Mouse (Mus musculus) adipocyte (in vitro differentiated cells): ENCODE data around the gene Cabp1.
"Not testable (repeated sequence)": the region's sequence is repeated elsewhere in the genome, so short reads cannot be mapped to it uniquely, and the experiment has no call there.

Experiments used
- DNase-seq: peaks from one replicate; pipeline ENCODE4 v3.0.0-alpha.2; 2016; ENCODE audit warnings: low spot score

The Cabp1 gene

DNA sequence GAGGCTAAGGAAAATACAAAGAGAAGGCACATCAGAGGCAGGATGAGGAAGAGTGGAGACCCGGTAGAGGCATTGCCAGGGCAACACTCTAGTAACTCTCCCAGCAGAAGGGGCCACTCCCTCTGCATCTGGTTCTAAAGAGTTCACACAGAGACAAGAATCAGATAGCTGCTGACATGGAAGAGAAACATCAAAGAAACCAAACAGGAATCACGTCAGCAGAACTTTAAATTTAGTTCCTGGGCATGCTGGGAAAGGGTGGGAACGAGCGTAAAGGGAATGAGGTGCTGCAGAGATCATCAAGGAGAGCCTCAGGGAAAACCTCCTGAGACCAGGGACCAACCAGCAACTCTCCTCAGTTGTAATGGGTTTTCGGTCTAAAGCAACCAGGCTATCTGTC, 43.2 kb downstream of the Cabp1 start:
- no peak for DNase-seq

DNA sequence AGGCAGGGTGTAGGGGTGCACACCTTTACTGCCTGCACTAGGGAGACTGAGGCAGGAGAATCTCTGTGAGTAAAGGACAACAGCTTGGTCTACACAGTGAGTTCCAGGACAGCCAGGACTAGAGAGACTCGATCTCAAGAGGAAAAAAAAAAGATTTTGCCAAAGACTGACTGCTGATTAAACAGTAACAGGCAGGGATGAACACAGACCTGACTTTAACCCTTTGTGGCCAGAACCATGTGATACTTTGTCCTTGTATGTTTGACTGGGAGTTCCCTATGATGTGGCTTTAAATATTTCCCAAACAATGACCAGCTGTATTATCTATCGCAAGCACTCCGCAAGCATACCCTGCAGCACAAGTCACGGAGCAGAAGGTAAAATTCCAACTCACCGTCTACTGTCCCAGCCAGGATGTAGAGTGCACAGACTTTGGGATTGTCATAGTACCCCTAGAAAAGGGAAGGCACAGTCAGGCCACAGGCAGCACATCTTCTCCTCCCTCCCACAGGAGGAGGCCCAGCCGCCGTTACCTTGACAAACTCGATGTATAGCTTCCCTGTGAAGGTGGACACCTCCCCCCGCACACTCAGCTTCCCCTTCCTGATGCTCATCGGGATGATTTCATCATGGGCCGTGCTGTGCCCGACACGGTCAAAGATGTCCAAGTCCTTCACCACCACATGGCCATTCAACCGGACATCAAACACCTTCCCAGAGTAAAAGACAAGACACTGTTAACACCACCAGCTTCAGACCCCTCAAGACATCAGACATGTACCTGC, 44.3 kb downstream of the Cabp1 start:
- no peak for DNase-seq

DNA sequence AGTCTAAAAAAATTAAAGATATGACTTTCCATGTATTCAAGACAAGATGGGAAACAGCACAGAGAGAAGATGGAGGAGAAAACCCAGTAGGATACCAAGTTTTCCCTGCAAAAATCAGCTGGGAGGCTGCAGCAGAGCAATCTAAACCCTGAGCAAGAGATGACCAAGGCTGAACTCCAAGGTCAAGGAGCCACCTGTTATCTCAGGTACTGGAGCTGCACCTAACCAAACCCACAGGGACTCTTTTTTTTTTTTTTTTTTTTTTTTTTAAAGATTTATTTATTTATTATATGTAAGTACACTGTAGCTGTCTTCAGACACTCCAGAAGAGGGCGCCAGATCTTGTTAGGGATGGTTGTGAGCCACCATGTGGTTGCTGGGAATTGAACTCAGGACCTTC, 45.3 kb downstream of the Cabp1 start:
- DNase-seq = not testable (repeated sequence)

DNA sequence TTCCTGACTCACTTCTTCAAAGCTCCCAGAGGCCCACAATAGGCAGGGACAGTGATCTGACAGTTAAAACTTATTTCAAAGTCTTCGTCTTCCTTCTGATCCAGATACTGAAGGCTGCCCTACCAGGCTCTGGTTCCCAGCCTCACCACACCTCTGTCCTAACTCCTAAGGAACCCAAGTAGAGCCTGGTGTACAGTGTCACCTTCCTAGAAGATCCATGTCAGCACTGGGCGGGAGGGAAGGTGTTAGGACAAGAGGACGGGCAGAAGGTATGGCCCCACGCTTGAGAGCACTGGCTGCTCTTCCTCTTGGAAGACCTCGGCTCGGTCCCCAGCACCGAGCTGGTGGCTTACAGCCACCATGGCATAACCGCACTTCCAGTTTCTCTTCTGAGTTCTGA, 45.8 kb downstream of the Cabp1 start:
- no peak for DNase-seq

DNA sequence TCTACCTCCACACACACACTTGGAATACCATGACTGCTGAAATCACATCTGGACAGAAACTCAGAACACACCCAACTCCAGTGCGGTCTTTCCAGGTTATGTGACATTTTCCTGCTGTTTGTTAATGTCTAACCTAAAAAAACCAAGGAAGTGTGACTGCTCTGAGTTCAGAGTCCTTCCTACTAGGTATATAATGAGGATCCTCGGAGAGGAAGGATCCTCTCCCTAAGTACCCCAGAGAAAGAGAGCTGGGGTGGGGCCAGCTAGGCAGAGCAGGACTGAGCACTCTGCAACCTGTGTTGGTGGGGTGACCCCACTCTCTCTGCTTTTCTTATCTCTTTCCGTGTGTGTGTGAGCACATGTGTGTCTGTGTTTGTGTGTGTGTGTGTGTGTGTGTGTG, 46.8 kb downstream of the Cabp1 start:
- DNase-seq = no peak

DNA sequence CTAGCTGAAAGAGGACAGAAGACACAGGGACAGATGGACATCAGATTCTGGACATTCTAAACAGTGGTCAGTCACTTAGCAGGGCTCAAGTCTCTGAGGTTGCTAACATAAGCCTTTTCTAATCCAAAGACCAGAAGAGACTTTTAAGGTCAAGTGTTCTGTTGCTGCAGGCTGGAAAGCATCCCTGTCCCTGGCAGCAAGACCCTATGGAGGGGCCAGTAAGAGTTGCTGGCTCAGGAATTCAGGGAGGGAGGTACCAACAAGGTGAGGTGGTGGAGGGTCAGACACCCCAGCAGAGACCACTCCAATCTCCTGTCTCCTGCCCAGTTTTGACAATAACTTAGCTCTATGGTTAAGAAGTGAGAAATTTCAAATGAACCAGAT, 47.4 kb downstream of the Cabp1 start:
- no peak for DNase-seq

DNA sequence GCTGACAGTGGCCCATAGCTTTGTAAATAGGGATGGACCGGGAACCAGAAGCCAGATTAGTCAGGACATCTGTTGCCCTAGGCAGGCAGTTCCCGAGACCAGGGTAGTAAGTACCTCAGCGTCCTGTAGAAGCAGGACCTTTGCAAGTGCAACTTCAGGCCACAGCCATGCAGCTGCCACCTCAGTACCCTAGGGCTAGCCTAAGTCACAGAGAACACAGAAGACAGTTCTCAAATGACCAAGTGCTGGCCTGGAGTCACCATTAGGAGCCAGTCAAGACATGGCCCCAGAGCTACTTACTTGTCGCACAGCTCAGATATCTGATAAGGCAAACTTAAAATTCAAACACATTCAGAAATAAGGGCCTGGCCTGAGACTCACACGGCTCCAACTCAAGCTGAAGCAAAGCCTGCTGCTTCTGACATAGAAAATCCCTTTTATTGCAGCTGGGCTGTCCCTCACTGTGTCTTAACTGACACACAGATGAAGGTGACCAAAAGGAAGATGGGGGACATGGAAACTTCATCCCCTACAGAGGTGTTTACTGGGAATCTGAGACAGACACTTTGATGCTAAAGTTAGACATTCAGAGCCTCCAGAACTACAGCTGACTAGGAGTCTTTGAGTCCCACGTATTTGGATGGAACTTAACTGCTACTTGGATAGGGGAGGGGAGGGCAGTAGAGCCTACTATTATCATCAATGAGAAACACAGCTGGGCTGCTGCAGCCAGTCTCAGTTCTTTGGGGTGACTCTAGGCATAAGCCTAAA, 48.0 kb downstream of the Cabp1 start:
- no peak for DNase-seq

DNA sequence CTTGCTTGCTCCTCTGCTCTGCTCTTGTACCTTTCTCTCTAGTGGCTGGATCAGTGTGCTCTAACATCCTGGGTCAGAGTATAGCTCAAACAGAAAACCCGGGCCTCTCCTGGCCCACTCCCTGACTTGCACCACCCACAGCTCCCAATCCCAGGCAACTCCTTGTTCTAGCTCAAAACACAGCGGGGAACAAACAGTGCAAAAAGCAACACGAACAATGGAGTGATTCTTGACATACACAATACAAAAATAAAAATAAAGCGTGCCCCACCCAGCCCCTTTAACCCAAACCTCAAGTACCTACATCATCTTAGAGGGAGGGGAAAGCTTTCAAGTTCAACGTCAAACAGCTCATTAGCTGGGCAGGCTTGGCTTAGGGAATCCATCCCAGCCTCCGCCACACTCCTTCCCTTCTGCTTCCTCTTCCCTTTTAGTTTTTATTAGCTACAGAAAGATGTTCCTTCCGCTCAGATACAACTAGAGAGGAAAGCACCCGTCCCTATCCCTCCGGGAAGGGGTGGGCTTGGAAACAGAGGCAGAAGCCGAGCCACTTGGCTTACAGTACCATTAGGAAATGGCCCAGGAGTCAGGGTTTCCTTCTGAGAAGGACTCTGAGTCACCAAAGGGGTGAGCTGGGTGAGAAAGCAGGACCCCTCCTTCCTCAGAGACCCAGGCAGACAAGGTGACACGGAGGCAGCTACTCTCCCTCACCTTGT, 48.8 kb downstream of the Cabp1 start:
- no peak for DNase-seq

DNA sequence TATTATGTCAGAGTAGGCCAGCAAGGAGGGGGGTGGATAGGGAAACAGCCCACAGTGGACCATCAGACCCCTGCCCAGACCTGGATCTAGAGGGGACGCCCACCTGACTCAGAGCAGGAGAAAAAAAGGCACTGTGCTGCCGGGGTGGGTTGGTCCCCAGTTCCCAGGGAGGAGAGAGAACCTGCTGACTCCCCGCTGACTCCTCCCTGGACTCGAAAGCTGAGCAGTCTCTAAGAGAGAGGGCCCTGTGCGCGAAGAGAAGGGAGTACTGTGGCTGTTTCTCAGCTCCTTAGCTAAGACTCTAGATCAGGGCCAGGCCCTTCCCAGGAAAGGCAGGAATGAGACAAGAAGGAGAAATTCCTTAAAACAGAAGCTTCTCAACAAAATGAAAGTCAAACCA, 49.7 kb downstream of the Cabp1 start:
- no peak for DNase-seq

DNA sequence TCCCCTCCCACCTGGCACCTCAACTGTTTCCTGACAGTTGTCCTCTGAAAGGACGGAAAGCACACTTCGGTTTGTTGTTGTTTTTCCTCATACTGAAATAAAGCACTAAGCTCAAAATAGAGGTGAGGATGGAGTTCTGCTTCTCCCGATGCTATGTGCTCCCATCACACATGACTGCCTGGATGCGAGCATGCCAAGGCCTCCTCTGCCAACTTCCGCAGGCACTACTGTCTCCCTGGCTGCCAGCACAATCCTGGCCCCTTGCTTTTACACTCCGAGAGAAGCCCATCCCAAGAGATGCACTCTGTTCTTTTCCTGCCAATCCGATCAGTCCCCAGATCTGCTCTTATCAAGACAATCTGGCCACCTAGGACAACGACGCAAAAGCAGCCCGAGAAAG, 50.6 kb downstream of the Cabp1 start:
- no peak for DNase-seq

DNA sequence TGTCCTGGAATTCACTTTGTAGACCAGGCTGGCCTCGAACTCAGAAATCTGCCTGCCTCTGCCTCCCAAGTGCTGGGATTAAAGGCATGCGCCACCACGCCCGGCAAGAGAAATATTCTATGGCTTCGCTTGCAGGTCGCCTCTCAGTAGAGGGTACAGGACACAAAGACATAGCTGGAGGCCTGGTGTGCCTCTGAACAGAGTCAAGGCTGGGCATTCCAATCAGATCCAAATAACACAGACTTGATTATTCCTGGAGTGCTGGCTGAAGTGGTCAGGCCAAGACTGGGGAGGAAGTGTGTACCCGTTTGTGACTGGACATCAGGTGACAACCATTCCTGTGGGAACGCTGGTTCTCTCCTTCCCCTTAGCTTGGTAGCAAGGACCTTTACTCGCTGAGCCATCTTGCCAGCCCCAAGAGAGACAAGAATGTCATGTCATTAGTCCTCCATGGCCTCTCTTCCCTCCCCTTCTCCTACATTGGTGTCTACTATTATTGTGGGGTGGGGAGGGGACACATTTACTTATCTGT, 51.9 kb downstream of the Cabp1 start:
- DNase-seq = no peak

DNA sequence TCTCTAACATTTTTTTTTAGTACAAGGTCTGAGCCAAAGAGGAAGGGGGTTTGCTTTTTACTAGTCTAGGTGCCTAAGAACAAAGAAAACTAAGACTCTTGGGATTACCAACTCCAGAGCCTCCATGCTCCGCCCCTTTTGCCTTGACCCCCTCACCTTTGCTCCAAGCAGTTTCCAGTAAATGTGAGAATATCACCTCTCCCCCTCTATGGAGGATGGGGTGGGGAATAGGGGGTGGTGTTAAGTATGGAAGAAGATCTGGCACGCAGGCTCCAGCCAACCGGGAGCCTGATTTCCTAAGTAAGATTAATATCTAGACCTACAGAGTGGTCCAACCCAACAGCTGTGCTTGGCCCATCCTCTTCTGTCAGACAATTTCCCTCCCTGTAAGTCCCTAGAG, 53.5 kb downstream of the Cabp1 start:
- no peak for DNase-seq

DNA sequence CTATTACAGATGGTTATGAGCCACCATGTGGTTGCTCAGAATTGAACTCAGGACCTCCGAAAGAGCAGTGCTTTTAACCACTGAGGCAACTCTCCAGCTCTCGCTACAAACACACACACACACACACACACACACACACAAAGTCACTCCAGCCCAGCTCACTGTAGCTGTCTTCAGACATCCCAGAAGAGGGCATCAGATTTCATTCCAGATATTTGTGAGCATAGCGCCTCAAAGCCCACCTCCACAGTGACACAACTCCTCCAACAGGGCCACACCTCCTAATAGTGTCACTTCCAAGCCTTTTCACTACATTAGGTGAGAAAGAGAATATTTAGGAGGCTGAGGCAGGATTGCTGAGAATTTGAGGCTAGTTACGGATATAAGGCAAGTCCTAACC, 55.1 kb downstream of the Cabp1 start:
- no peak for DNase-seq

DNA sequence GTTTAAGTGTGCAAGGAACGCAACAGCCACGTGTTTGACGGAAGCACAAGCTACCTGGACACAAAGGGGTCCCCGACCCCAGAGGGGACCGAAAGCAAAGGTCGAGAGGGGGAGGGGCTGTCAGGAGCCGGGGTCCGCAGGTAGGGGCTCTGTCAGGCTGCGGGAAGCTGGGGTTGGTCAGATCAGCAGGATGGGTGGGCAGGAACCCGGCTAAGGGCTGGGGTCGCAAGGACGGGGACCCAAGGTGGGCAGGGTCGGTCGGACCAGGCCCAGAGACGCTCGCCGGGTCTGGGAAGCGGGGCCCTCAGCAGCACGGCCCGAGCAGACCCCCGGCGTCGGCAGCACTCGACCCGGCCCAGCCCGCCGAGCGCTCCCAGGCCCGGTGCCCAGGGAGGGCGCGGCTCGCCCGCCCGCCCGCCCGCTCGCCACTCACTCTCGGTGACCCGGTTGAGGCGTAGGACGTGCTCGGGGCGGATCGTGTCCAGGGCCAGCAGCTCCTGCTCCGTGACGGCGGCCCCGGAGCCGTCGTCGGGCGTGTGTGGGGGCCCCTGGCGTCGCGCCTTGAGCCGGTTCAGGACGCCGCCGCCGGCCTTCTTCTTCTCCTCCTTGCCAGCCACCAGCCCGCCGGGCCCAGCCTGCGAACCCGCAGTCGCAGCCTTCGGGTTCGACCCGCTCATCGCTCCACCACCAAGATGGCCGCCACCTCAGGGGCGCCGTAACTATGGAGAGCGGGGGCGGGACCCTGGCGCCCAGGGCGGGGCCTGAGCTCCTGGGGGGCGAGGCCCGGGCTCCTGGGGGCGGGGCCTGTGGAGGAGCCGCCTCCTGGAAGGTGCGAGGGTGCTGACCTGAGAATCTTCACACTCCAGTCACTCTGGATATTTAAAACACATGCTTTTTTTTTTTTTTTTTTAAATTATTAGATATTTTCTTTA, 59.7 kb downstream of the Cabp1 start, which contains the start of gene Unc119b:
TSS of gene Unc119b (minus strand) at position 742 of the 932 bp plus-strand sequence.
- DNase-seq = peak; percentile 93

DNA sequence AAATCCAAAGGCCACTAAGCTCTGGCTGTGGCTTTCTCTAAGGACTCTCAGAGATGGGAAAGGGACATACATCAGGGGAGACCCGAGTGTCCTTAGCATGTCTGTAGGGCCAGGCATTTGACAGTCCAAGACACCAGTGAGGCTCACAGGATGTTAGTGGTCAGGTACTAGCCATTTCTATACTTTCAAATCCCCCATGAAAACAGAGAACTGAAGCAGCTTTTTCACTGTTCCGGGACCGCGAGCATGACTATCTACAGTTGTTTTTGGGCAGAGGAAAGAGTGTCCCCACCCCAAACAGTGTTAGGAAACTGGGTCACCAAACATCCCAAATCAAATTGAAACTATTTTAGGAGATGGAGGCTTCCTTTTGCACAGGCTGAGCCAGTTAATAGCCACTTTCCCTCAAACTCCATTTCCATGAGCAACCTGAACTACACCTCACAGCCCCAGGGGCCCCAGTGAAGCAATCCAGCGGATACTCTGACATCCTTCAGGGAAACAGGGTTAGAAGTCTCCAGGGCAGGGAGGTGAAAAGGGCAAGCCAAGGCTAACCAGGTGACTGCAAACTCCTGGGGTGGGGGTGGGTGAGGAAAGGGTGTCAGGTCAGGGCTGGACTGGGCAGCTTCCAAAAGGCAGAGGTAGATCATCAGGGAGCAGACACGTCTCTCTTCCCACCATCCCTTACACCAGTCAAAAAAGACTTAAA, 60.7 kb downstream of the Cabp1 start:
- no peak for DNase-seq

DNA sequence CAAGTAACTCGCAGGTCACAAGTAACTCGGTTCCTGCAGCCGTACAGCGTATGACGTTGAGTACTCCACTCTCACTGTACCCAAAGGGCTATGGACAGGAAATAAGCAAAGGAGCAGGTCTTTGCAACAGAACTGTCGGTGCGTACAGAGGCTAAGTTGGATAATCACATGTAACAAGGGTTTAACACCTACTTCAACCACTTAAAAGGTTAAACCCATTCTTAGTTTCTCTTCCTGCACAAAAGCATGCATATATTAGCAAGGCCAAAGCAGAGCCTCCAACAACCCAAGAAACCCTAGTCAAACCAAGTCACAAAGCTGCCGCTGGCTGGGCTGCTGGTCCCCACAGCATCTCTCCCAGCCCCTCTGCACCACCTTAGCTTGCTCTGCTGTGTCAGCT, 61.7 kb downstream of the Cabp1 start:
- no peak for DNase-seq

DNA sequence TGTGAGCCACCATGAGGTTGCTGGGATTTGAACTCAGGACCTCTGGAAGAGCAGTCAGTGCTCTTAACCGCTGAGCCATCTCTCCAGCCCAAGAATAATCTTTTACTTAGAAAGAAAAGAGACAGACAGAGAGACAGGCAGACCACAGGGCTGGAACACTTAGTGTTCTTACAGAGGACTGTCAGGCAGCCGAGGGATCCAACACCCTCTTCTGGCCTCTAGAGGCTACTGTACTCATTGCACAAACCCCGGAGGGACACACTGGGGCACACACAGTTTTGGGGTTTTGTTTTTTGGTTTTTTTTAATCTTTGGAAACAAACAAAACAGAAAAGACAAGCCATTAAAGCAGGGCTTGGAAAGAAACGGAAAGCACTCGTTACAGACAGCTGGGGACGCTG, 64.9 kb downstream of the Cabp1 start:
- no peak for DNase-seq

DNA sequence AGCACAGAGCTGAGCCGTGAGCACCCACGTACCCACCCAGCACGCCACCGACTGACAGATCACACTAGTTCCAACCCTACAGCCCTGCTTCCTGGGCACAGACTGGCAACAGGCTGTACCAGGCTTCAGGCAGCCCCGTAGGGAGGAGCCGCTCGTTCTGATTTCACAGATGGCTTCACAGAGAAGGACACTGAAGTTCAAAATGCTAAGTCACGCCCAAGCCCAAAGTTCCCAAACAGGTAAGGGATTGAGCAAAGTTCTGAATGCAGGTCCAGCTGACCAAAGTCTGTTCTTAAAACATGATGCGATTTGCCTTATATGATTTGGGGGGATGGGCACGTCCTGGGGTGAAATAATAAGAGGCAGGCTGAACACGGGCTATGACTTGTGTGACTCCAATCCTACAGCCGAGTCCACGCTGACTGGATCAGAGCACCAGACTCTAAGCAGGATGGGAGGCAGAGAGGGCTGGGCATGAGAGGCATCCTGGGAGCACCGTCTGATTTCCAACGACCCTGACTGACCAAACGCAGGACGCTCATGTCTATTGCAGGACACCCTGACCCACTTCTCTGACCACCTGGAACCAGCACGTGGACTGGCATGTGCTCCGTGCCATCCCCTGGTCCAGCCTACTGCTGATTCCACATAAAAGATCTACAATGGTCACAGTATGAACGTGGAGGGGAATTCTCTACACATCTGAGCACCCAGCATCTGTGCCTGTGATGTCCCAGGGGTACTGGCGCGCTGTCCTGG, 66.6 kb downstream of the Cabp1 start:
- DNase-seq = no peak

DNA sequence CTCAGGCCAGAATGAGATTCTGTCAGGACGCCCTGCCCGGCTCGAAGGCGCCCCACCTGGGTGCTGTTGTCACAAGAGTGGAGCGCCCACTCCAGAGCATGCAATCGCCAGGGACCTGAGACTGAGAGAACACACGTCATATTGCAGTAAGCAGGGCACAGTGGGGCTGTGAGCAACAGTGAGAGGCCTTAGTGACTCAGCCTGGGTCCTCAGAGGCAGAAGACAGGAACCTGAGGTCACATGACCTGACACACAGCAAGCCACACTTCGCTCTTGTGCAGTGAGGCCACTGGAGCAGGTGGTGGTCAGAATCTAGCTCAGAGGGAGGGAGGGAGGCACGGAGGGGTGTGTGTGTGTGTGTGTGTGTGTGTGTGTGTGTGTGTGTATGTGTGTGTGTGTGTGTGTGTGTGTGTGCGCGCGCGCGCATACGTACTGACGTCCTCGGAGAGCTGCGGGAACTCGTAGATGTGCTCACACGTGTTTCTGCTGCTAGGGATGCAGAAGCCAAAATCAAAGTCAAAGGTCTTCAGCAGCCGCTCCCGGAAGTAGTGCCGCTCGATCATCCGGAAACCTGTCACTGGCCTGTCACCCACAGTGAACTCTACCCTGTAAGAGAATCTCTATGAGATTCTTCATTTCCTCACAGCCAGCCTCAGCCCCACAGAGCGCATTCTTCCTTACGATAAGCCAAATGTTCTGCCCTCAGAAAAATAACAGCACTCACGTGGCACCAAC, 67.4 kb downstream of the Cabp1 start:
- DNase-seq = no peak
